Mouse (Mus musculus) hindbrain, embryonic 10.5 days (tissue): ENCODE data around the gene Cuedc2. TPM values are rescaled to one million over a fixed set of nuclear protein-coding genes. Genes with fewer than 3 reads are reported as not detected.

Source experiments
- DNase-seq: peaks from one replicate; pipeline ENCODE4 v3.0.0-alpha.2; 2017; ENCODE audit warnings: low spot score
- H3K27ac ChIP-seq: fragments of 300-500 bp; sonication (generic); 2 replicates; pipeline ENCODE4 v1.5.1; 2016; ENCODE audit warnings: mild to moderate bottlenecking, moderate library complexity
- H3K27me3 ChIP-seq: fragments of 300-500 bp; sonication (generic); 2 replicates; pipeline ENCODE4 v1.6.1; 2016; ENCODE audit warnings: mild to moderate bottlenecking; ENCODE audit not compliant: poor library complexity, insufficient read depth, severe bottlenecking
- H3K36me3 ChIP-seq: fragments of 300-500 bp; sonication (generic); 2 replicates; pipeline ENCODE4 v1.6.1; 2016; ENCODE audit warnings: mild to moderate bottlenecking, moderate library complexity
- H3K4me1 ChIP-seq: fragments of 300-500 bp; sonication (generic); replicated peaks from 2 replicates; pipeline ENCODE4 v1.6.1; 2016; ENCODE audit warnings: mild to moderate bottlenecking
- H3K4me3 ChIP-seq: fragments of 300-500 bp; sonication (generic); 2 replicates; pipeline ENCODE4 v1.5.1; 2016; ENCODE audit warnings: mild to moderate bottlenecking, moderate library complexity
- H3K9me3 ChIP-seq: fragments of 300-500 bp; sonication (generic); 2 replicates; pipeline ENCODE4 v1.6.1; 2016; ENCODE audit warnings: mild to moderate bottlenecking, moderate library complexity
- WGBS: fragments of 180-500 bp; shearing (Covaris S2); methylation state at CpG from one replicate; pipeline ENCODE4 v1.1.7; 2016; 5-methylcytosine and 5-hydroxymethylcytosine counted together
- polyA plus RNA-seq: library from polyadenylated mRNA; unstranded; fragments of >200 nt; fragmentation: Nextera tagmentation; extraction: Ambion mirVana; gene quantifications from 2 replicates; pipeline ENCODE4 v1.2.1, GENCODE M21; 2016

The Cuedc2 gene
- polyA plus RNA-seq, 1 experiment from 2014 or later: 279 TPM

GRCm38 (mm10) chr19:46306751-46307289, 31.7 kb downstream of the Cuedc2 start:
- 89% methylated on average over 9 of the region's 9 CpGs for WGBS
- Histone ChIP-seq H3K9me3 (no peaks in the 10 kb centered on the region), H3K4me3 (no peak overlapping the region), H3K4me1 (peaks cover 54% of the 10 kb centered on the region), H3K27me3 (peaks cover 61% of the 10 kb centered on the region), H3K36me3 (peaks cover 22% of the 10 kb centered on the region), H3K27ac (no peak overlapping the region)
- DNase-seq: no peak

GRCm38 (mm10) chr19:46306268-46306610, 32.3 kb downstream of the Cuedc2 start:
- Histone ChIP-seq H3K9me3 (no peaks in the 10 kb centered on the region), H3K4me3 (peak overlapping the region; percentile 77), H3K27me3 (peaks cover 55% of the 10 kb centered on the region), H3K27ac (no peak overlapping the region), H3K36me3 (peaks cover 16% of the 10 kb centered on the region), H3K4me1 (peaks cover 54% of the 10 kb centered on the region)
- 55% methylated on average over 5 of the region's 5 CpGs for WGBS
- DNase-seq: no peak

GRCm38 (mm10) chr19:46305432-46306267, 32.9 kb downstream of the Cuedc2 start:
- peak overlapping the region; percentile 85 for H3K27ac ChIP-seq
- peaks cover 49% of the 10 kb centered on the region for H3K27me3 ChIP-seq
- DNase-seq: peak; percentile 86
- H3K4me3 ChIP-seq: peak overlapping the region; percentile 77
- H3K36me3 ChIP-seq: peaks cover 10% of the 10 kb centered on the region; the same call in 1 of the 2 replicates
- H3K4me1 ChIP-seq: peaks cover 54% of the 10 kb centered on the region
- under 1% methylated on average over 43 of the region's 43 CpGs for WGBS
- H3K9me3 ChIP-seq: no peaks in the 10 kb centered on the region

GRCm38 (mm10) chr19:46304908-46305333, 33.6 kb downstream of the Cuedc2 start:
- Histone ChIP-seq H3K27ac (peak overlapping the region; percentile 85), H3K27me3 (peaks cover 42% of the 10 kb centered on the region), H3K4me1 (peaks cover 54% of the 10 kb centered on the region), H3K4me3 (peak overlapping the region; percentile 77), H3K36me3 (peaks cover 4% of the 10 kb centered on the region; the same call in 1 of the 2 replicates), H3K9me3 (no peaks in the 10 kb centered on the region)
- WGBS: 1% methylated on average over 34 of the region's 34 CpGs
- DNase-seq: no peak

GRCm38 (mm10) chr19:46304216-46304841, 34.2 kb downstream of the Cuedc2 start, which contains the start of gene Nfkb2:
Gene Nfkb2 (plus strand): TSS chr19:46304320.
- peaks cover 50% of the 10 kb centered on the region for H3K4me1 ChIP-seq
- peak within 1 kb of the TSS; percentile 77 for H3K4me3 ChIP-seq
- H3K9me3 ChIP-seq: no peaks in the 10 kb centered on the region
- no peaks in the 10 kb centered on the region; the same call in 1 of the 2 replicates for H3K36me3 ChIP-seq
- peak; percentile 92 for DNase-seq
- peaks cover 36% of the 10 kb centered on the region for H3K27me3 ChIP-seq
- peak within 1 kb of the TSS; percentile 85 for H3K27ac ChIP-seq
- under 1% methylated on average over 39 of the region's 39 CpGs for WGBS

GRCm38 (mm10) chr19:46303251-46304215, 35.0 kb downstream of the Cuedc2 start:
- H3K27ac ChIP-seq: peak overlapping the region; percentile 85; the same call in 1 of the 2 replicates
- H3K4me1 ChIP-seq: peaks cover 42% of the 10 kb centered on the region
- no peak for DNase-seq
- no peaks in the 10 kb centered on the region; the same call in 1 of the 2 replicates for H3K36me3 ChIP-seq
- WGBS: 57% methylated on average over 18 of the region's 18 CpGs
- no peaks in the 10 kb centered on the region for H3K9me3 ChIP-seq
- H3K4me3 ChIP-seq: peak overlapping the region; percentile 77
- peaks cover 30% of the 10 kb centered on the region for H3K27me3 ChIP-seq

GRCm38 (mm10) chr19:46302551-46302950, 36.0 kb downstream of the Cuedc2 start:
- Histone ChIP-seq H3K4me1 (peaks cover 36% of the 10 kb centered on the region), H3K4me3 (no peak overlapping the region), H3K9me3 (no peaks in the 10 kb centered on the region), H3K36me3 (no peaks in the 10 kb centered on the region), H3K27ac (no peak overlapping the region), H3K27me3 (peaks cover 21% of the 10 kb centered on the region)
- 84% methylated on average over 4 of the region's 4 CpGs for WGBS
- DNase-seq: no peak

- Histone ChIP-seq H3K27me3 (peaks cover 3% of the 10 kb centered on the region; the same call in 1 of the 2 replicates), H3K27ac (no peak overlapping the region), H3K9me3 (no peaks in the 10 kb centered on the region), H3K36me3 (no peaks in the 10 kb centered on the region), H3K4me3 (no peak overlapping the region), H3K4me1 (peaks cover 23% of the 10 kb centered on the region)
- WGBS: 42% methylated on average over 8 of the region's 8 CpGs
- DNase-seq: peak; percentile 1
Measured at GRCm38 (mm10) chr19:46300294-46301045, 38.0 kb downstream of the Cuedc2 start.

- Histone ChIP-seq H3K9me3 (no peaks in the 10 kb centered on the region), H3K4me1 (no peaks in the 10 kb centered on the region), H3K36me3 (no peaks in the 10 kb centered on the region), H3K27me3 (no peaks in the 10 kb centered on the region), H3K27ac (no peak overlapping the region), H3K4me3 (no peak overlapping the region)
- WGBS: 68% methylated on average over 4 of the region's 4 CpGs
- no peak for DNase-seq
Measured at GRCm38 (mm10) chr19:46296938-46297337, 41.6 kb downstream of the Cuedc2 start.

- H3K27me3 ChIP-seq: no peaks in the 10 kb centered on the region
- H3K9me3 ChIP-seq: no peaks in the 10 kb centered on the region
- DNase-seq: no peak
- H3K27ac ChIP-seq: no peak overlapping the region
- peaks cover 22% of the 10 kb centered on the region for H3K36me3 ChIP-seq
- WGBS: 72% methylated on average over 12 of the region's 12 CpGs
- H3K4me3 ChIP-seq: no peak overlapping the region
- no peaks in the 10 kb centered on the region for H3K4me1 ChIP-seq
Measured at GRCm38 (mm10) chr19:46290535-46291105, 47.9 kb downstream of the Cuedc2 start.

- no peak for DNase-seq
- peaks cover 52% of the 10 kb centered on the region for H3K36me3 ChIP-seq
- H3K4me1 ChIP-seq: no peaks in the 10 kb centered on the region
Measured at GRCm38 (mm10) chr19:46287566-46287965, 50.9 kb downstream of the Cuedc2 start.

More at GRCm38 (mm10) chr19:46287566-46287965, 50.9 kb downstream of the Cuedc2 start:
- no peaks in the 10 kb centered on the region for H3K9me3 ChIP-seq
- 85% methylated on average over 3 of the region's 3 CpGs for WGBS
- H3K27ac ChIP-seq: no peak overlapping the region
- H3K4me3 ChIP-seq: no peak overlapping the region
- H3K27me3 ChIP-seq: no peaks in the 10 kb centered on the region
